Mouse (Mus musculus) myocyte (in vitro differentiated cells): ENCODE measurements at regions not wholly inside any gene's neighbourhood (a gene's known extent, or its start where the extent isn't known, plus 50 kb on each side); places are given as distances from the start of the nearest gene placed in this dataset.

Source experiments
- H3K27me3 ChIP-seq: one replicate; pipeline ENCODE4 v1.6.1; 2011; ENCODE audit not compliant: control insufficient read depth, insufficient read depth, insufficient read length
- H3K36me3 ChIP-seq: one replicate; pipeline ENCODE4 v1.6.1; 2011; ENCODE audit not compliant: control insufficient read depth, insufficient read depth
- H3K4me2 ChIP-seq: one replicate; pipeline ENCODE4 v1.6.1; 2011; ENCODE audit warnings: low read depth, control low read depth
- H3K4me3 ChIP-seq: one replicate; pipeline ENCODE4 v1.5.1; 2011; ENCODE audit warnings: mild to moderate bottlenecking, control low read depth, moderate library complexity
- H3K79me2 ChIP-seq: one replicate; pipeline ENCODE4 v1.6.1; 2011; ENCODE audit not compliant: control insufficient read depth, insufficient read depth
- H3ac ChIP-seq: one replicate; pipeline ENCODE4 v1.6.1; 2011; ENCODE audit not compliant: control insufficient read depth, insufficient read length
- CEBPB ChIP-seq: IDR thresholded peaks from 2 replicates; pipeline ENCODE4 v1.6.1; 2011; ENCODE audit warnings: mild to moderate bottlenecking, moderate library complexity; ENCODE audit not compliant: poor library complexity, insufficient read depth, severe bottlenecking
- E2F4 ChIP-seq: IDR thresholded peaks from one replicate; pipeline ENCODE4 v1.6.1; 2011; ENCODE audit warnings: mild to moderate bottlenecking, control low read depth, moderate library complexity; ENCODE audit not compliant: insufficient read depth
- MAX ChIP-seq: IDR thresholded peaks from one replicate; pipeline ENCODE4 v1.6.1; 2011; ENCODE audit warnings: low read depth, mild to moderate bottlenecking, control low read depth
- MYOD1 ChIP-seq, 3 experiments: IDR thresholded peaks; one replicate each; pipeline ENCODE4 v1.6.1; 2011; ENCODE audit warnings: control low read depth in 2 of 3, low read depth in 2 of 3, mild to moderate bottlenecking in 2 of 3, moderate library complexity in 1 of 3; ENCODE audit not compliant: insufficient read length in 2 of 3, control insufficient read depth in 1 of 3
- MYOG ChIP-seq, 3 experiments: IDR thresholded peaks; one replicate each; pipeline ENCODE4 v1.6.1; 2011; ENCODE audit warnings: control low read depth in 2 of 3, low read depth in 2 of 3, mild to moderate bottlenecking in 2 of 3; ENCODE audit not compliant: insufficient read length in 2 of 3, control insufficient read depth in 1 of 3, insufficient read depth in 1 of 3
- POLR2A ChIP-seq: IDR thresholded peaks from one replicate; pipeline ENCODE4 v1.6.1; 2011; ENCODE audit warnings: low read depth, mild to moderate bottlenecking, control low read depth, moderate library complexity; ENCODE audit not compliant: insufficient read length
- POLR2AphosphoS2 ChIP-seq: IDR thresholded peaks from one replicate; pipeline ENCODE4 v1.6.1; 2011; ENCODE audit warnings: low read depth, control low read depth; ENCODE audit not compliant: insufficient read length
- REST ChIP-seq: IDR thresholded peaks from one replicate; pipeline ENCODE4 v1.6.1; 2011; ENCODE audit warnings: mild to moderate bottlenecking, control low read depth, moderate library complexity; ENCODE audit not compliant: insufficient read depth, insufficient read length
- SRF ChIP-seq: IDR thresholded peaks from one replicate; pipeline ENCODE4 v1.6.1; 2011; ENCODE audit warnings: low read depth; ENCODE audit not compliant: control insufficient read depth, insufficient read length
- TCF12 ChIP-seq: IDR thresholded peaks from one replicate; pipeline ENCODE4 v1.6.1; 2011; ENCODE audit warnings: mild to moderate bottlenecking, control low read depth; ENCODE audit not compliant: poor library complexity, insufficient read depth, severe bottlenecking
- TCF3 ChIP-seq: IDR thresholded peaks from one replicate; pipeline ENCODE4 v1.6.1; 2011; ENCODE audit warnings: low read depth, control low read depth; ENCODE audit not compliant: insufficient read length
- USF1 ChIP-seq: IDR thresholded peaks from one replicate; pipeline ENCODE4 v1.6.1; 2011; ENCODE audit warnings: low read depth, mild to moderate bottlenecking, control low read depth, moderate library complexity

- no peaks in the 10 kb centered on the region for H3K79me2 ChIP-seq
- peak overlapping the region; percentile 64 for H3K4me2 ChIP-seq
- H3K4me3 ChIP-seq: no peak overlapping the region
- H3ac ChIP-seq: no peak overlapping the region
- H3K27me3 ChIP-seq: no peaks in the 10 kb centered on the region
- no peaks in the 10 kb centered on the region for H3K36me3 ChIP-seq
- TF ChIP-seq POLR2A (no peak), MYOG (IDR thresholded peaks at IDR 0.05; ENCODE audit: control insufficient read depth in 1 of 3, insufficient read depth in 1 of 3, insufficient read length in 2 of 3, low read depth in 2 of 3) (no peak), USF1 (no peak)
Measured at GRCm38 (mm10) chr12:16210111-16210510, 393.4 kb upstream of the Trib2 start.

- H3ac ChIP-seq: no peak overlapping the region
- TF ChIP-seq USF1 (no peak), MYOG (IDR thresholded peaks at IDR 0.05; ENCODE audit: control insufficient read depth in 1 of 3, insufficient read depth in 1 of 3, insufficient read length in 2 of 3, low read depth in 2 of 3) (no peak), TCF3 (no peak), SRF (no peak), POLR2A (no peak), REST (no peak), POLR2AphosphoS2 (no peak), MYOD1 (IDR thresholded peaks at IDR 0.05; ENCODE audit: control insufficient read depth in 1 of 3, insufficient read length in 2 of 3, low read depth in 2 of 3) (no peak), CEBPB (no peak), E2F4 (no peak), MAX (no peak), TCF12 (no peak)
- no peaks in the 10 kb centered on the region for H3K79me2 ChIP-seq
- H3K36me3 ChIP-seq: no peaks in the 10 kb centered on the region
- H3K4me2 ChIP-seq: peak overlapping the region; percentile 13
- no peak overlapping the region for H3K4me3 ChIP-seq
- H3K27me3 ChIP-seq: no peaks in the 10 kb centered on the region
Measured at GRCm38 (mm10) chr12:16204941-16205340, 388.2 kb upstream of the Trib2 start.

GRCm38 (mm10) chr12:16196917-16197316 is 380.2 kb upstream of the Trib2 start:
- TF ChIP-seq MYOD1 (IDR thresholded peaks at IDR 0.05; ENCODE audit: control insufficient read depth in 1 of 3, insufficient read length in 2 of 3, low read depth in 2 of 3): no peak
- no peak for TF ChIP-seq MAX
- TF ChIP-seq REST: no peak
- Histone ChIP-seq H3K36me3 (no peaks in the 10 kb centered on the region), H3K4me2 (no peak overlapping the region), H3K27me3 (no peaks in the 10 kb centered on the region), H3K4me3 (no peak overlapping the region), H3ac (no peak overlapping the region), H3K79me2 (no peaks in the 10 kb centered on the region)

- Histone ChIP-seq H3K27me3 (no peaks in the 10 kb centered on the region), H3K36me3 (no peaks in the 10 kb centered on the region), H3ac (no peak overlapping the region), H3K79me2 (no peaks in the 10 kb centered on the region), H3K4me3 (no peak overlapping the region), H3K4me2 (no peak overlapping the region)
- TF ChIP-seq MAX (no peak), POLR2AphosphoS2 (no peak), MYOG (IDR thresholded peaks at IDR 0.05; ENCODE audit: control insufficient read depth in 1 of 3, insufficient read depth in 1 of 3, insufficient read length in 2 of 3, low read depth in 2 of 3) (no peak)
Measured at GRCm38 (mm10) chr12:16191803-16192389, 375.2 kb upstream of the Trib2 start.

- Histone ChIP-seq H3K79me2 (no peaks in the 10 kb centered on the region), H3K4me2 (no peak overlapping the region), H3ac (no peak overlapping the region), H3K27me3 (no peaks in the 10 kb centered on the region), H3K4me3 (no peak overlapping the region), H3K36me3 (no peaks in the 10 kb centered on the region)
- no peak for TF ChIP-seq TCF3
- TF ChIP-seq MYOG (IDR thresholded peaks at IDR 0.05; ENCODE audit: control insufficient read depth in 1 of 3, insufficient read depth in 1 of 3, insufficient read length in 2 of 3, low read depth in 2 of 3): no peak
- no peak for TF ChIP-seq MAX
- TF ChIP-seq POLR2A: no peak
- no peak for TF ChIP-seq SRF
- no peak for TF ChIP-seq CEBPB
- TF ChIP-seq USF1: no peak
- TF ChIP-seq MYOD1 (IDR thresholded peaks at IDR 0.05; ENCODE audit: control insufficient read depth in 1 of 3, insufficient read length in 2 of 3, low read depth in 2 of 3): no peak
- no peak for TF ChIP-seq TCF12
- no peak for TF ChIP-seq POLR2AphosphoS2
- no peak for TF ChIP-seq REST
- no peak for TF ChIP-seq E2F4
Measured at GRCm38 (mm10) chr12:16190706-16191105, 374.0 kb upstream of the Trib2 start.
